Mouse (Mus musculus) forebrain, postnatal 0 days (tissue): Measurements from ENCODE around the gene Fthl17f. TPM values are rescaled to one million over a fixed set of nuclear protein-coding genes. Genes with fewer than 3 reads are reported as not detected.

Source experiments
- ATAC-seq: fragments of 200-750 bp; cut with Nextera tagmentation; 2 replicates; pipeline ENCODE4 v1.8.0; 2017; ENCODE audit warnings: mild to moderate bottlenecking, moderate library complexity
- DNase-seq: peaks from one replicate; pipeline ENCODE4 v3.0.0-alpha.2; 2015
- H3K27ac ChIP-seq: fragments of 300-500 bp; sonication (generic); 2 replicates; pipeline ENCODE4 v1.5.1; 2014; ENCODE audit warnings: low read depth, mild to moderate bottlenecking, antibody characterized with exemption, low read length, moderate library complexity, mixed read lengths
- H3K27me3 ChIP-seq: fragments of 300-500 bp; sonication (generic); 2 replicates; pipeline ENCODE4 v1.6.1; 2014; ENCODE audit warnings: mild to moderate bottlenecking, low read length, mixed read lengths; ENCODE audit not compliant: insufficient read depth
- H3K36me3 ChIP-seq: fragments of 300-500 bp; sonication (generic); 2 replicates; pipeline ENCODE4 v1.6.1; 2014; ENCODE audit warnings: mild to moderate bottlenecking, moderate library complexity; ENCODE audit not compliant: insufficient read depth
- H3K4me1 ChIP-seq: fragments of 300-500 bp; sonication (generic); 2 replicates; pipeline ENCODE4 v1.6.1; 2014; ENCODE audit warnings: antibody characterized with exemption; ENCODE audit not compliant: insufficient read depth
- H3K4me2 ChIP-seq: fragments of 300-500 bp; sonication (generic); 2 replicates; pipeline ENCODE4 v1.6.1; 2014; ENCODE audit warnings: low read depth, mild to moderate bottlenecking, moderate library complexity
- H3K4me3 ChIP-seq: fragments of 300-500 bp; sonication (generic); 2 replicates; pipeline ENCODE4 v1.5.1; 2014; ENCODE audit warnings: low read depth, low read length, mixed read lengths
- H3K9ac ChIP-seq: fragments of 300-500 bp; sonication (generic); 2 replicates; pipeline ENCODE4 v1.6.1; 2014; ENCODE audit warnings: mild to moderate bottlenecking
- H3K9me3 ChIP-seq: fragments of 300-500 bp; sonication (generic); 2 replicates; pipeline ENCODE4 v1.6.1; 2016; ENCODE audit warnings: low read length
- CTCF ChIP-seq: sonication (generic); IDR thresholded peaks from 2 replicates; pipeline ENCODE4 v1.5.1; 2016; ENCODE audit warnings: antibody characterized with exemption, control low read depth, low read depth
- WGBS: fragments of 180-500 bp; shearing (Covaris S2); extraction: QIAGEN DNeasy Blood & Tissue Kit; methylation state at CpG from one replicate; pipeline ENCODE4 v1.1.7; 2014; 5-methylcytosine and 5-hydroxymethylcytosine counted together
- polyA plus RNA-seq: library from polyadenylated mRNA; unstranded; fragments of >200 nt; fragmentation: Nextera tagmentation; extraction: Ambion mirVana; gene quantifications from 2 replicates; pipeline ENCODE4 v1.2.1, GENCODE M21; 2015
- total RNA-seq: library from RNA; depleted of rRNA; stranded (reverse); fragments of >200 nt; gene quantifications from 2 replicates; pipeline ENCODE4 v1.2.3, GENCODE M21; 2014; rRNA removed

Gene Fthl17f
- total and polyA plus RNA-seq, 2 experiments from 2014 or later: not detected

GRCm38 (mm10) chrX:9104262-9104661 is 41.4 kb downstream of the Fthl17f start, which contains the start of gene 4930402K13Rik:
TSS of gene 4930402K13Rik (plus strand) at chrX:9104562.
- DNase-seq (no peak), ATAC-seq (no peak)
- Histone ChIP-seq H3K27ac (no peak within 1 kb of the TSS), H3K4me1 (no peaks in the 10 kb centered on the region), H3K9ac (no peak within 1 kb of the TSS), H3K36me3 (no peaks in the 10 kb centered on the region), H3K9me3 (no peaks in the 10 kb centered on the region), H3K27me3 (no peaks in the 10 kb centered on the region), H3K4me2 (no peak within 1 kb of the TSS), H3K4me3 (no peak within 1 kb of the TSS)
- WGBS: 88% methylated on average over 6 of the region's 6 CpGs
- TF ChIP-seq CTCF: no peak

DNA sequence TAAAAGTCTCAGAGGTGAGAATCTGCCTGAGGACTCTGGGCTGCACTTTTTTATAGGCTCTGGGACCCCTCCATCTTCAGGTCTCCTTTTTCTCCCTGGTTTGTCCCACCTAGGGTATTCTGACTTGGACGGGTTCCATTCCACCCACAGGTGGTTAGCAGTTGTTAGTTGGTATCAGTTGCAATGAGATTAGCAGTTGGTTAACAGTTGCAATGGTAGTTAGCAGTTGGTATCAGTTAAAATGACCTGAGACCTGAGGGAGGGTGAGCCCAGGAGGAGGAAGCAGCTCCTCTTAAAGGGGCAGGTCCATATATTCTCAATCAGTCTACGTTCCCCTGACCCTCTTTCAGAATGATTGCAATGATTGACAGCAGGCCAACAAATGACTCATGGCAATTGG is 47.6 kb downstream of the Fthl17f start:
- DNase-seq (no peak), ATAC-seq (no peak)
- Histone ChIP-seq H3K27ac (no peak overlapping the region), H3K27me3 (no peaks in the 10 kb centered on the region), H3K4me2 (no peak overlapping the region), H3K9me3 (no peaks in the 10 kb centered on the region), H3K36me3 (no peaks in the 10 kb centered on the region), H3K9ac (no peak overlapping the region), H3K4me1 (no peaks in the 10 kb centered on the region), H3K4me3 (no peak overlapping the region)
- no peak for TF ChIP-seq CTCF
- WGBS: 71% methylated on average over 2 of the region's 2 CpGs

Other genes with a start within 250 kb of the Fthl17f start
- not detected in 2 replicates for gene Gm6592, start 219.0 kb upstream of the Fthl17f start, total RNA-seq
- not detected in 2 replicates for gene Gm6592, start 219.0 kb upstream of the Fthl17f start, polyA plus RNA-seq
- gene Gm5751, start 188.8 kb upstream of the Fthl17f start, total RNA-seq: not detected in 2 replicates
- gene Gm5751, start 188.8 kb upstream of the Fthl17f start, polyA plus RNA-seq: not detected in 2 replicates
- gene B630019K06Rik, start 170.6 kb upstream of the Fthl17f start, total RNA-seq: 40.1 and 60.1 TPM in 2 replicates
- 18.3 and 27.1 TPM in 2 replicates for gene B630019K06Rik, start 170.6 kb upstream of the Fthl17f start, polyA plus RNA-seq
- gene Fthl17b, start 100.0 kb upstream of the Fthl17f start, total RNA-seq: not detected in 2 replicates
- not detected in 2 replicates for gene Fthl17b, start 100.0 kb upstream of the Fthl17f start, polyA plus RNA-seq
- gene Fthl17c, start 86.5 kb upstream of the Fthl17f start, total RNA-seq: not detected in 2 replicates
- gene Fthl17c, start 86.5 kb upstream of the Fthl17f start, polyA plus RNA-seq: not detected in 2 replicates
- gene Fthl17d, start 76.3 kb upstream of the Fthl17f start, total RNA-seq: not detected in 2 replicates
- not detected in 2 replicates for gene Fthl17d, start 76.3 kb upstream of the Fthl17f start, polyA plus RNA-seq
- not detected in 2 replicates for gene Fthl17e, start 29.5 kb upstream of the Fthl17f start, total RNA-seq
- not detected in 2 replicates for gene Fthl17e, start 29.5 kb upstream of the Fthl17f start, polyA plus RNA-seq
- not detected in 2 replicates for gene 4930402K13Rik, start 41.5 kb downstream of the Fthl17f start, total RNA-seq
- not detected in 2 replicates for gene 4930402K13Rik, start 41.5 kb downstream of the Fthl17f start, polyA plus RNA-seq
- gene Lancl3, start 136.9 kb downstream of the Fthl17f start, total RNA-seq: 10.9 and 14.9 TPM in 2 replicates
- gene Lancl3, start 136.9 kb downstream of the Fthl17f start, polyA plus RNA-seq: 3.6 and 5.6 TPM in 2 replicates
- not detected in 2 replicates for gene Gm14862, start 193.9 kb downstream of the Fthl17f start, total RNA-seq
- gene Gm14862, start 193.9 kb downstream of the Fthl17f start, polyA plus RNA-seq: not detected in 2 replicates
- 4.7 and 7.1 TPM in 2 replicates for gene Xk, start 209.7 kb downstream of the Fthl17f start, total RNA-seq
- 1.6 and 3.2 TPM in 2 replicates for gene Xk, start 209.7 kb downstream of the Fthl17f start, polyA plus RNA-seq
- 1.6 and 2.2 TPM in 2 replicates for gene H2al1m, start 220.7 kb downstream of the Fthl17f start, total RNA-seq
- not detected in 2 replicates for gene H2al1m, start 220.7 kb downstream of the Fthl17f start, polyA plus RNA-seq